Mouse (Mus musculus) heart, postnatal 0 days (tissue): ENCODE measurements around the gene Acsl5. TPM values are rescaled to one million over a fixed set of nuclear protein-coding genes. Genes with fewer than 3 reads are reported as not detected.

Experiments
- ATAC-seq: fragments of 200-750 bp; cut with Nextera tagmentation; 2 replicates; pipeline ENCODE4 v1.8.0; 2017; ENCODE audit warnings: low read depth, moderate number of reproducible peaks, moderate library complexity; ENCODE audit not compliant: insufficient read depth
- DNase-seq: peaks from one replicate; pipeline ENCODE4 v3.0.0-alpha.2; 2016; ENCODE audit warnings: low spot score
- H3K27ac ChIP-seq: fragments of 300-500 bp; sonication (generic); 2 replicates; pipeline ENCODE4 v1.5.1; 2014; ENCODE audit warnings: low read depth, mild to moderate bottlenecking
- H3K27me3 ChIP-seq: fragments of 300-500 bp; sonication (generic); 2 replicates; pipeline ENCODE4 v1.6.1; 2014; ENCODE audit warnings: low read length, mixed read lengths; ENCODE audit not compliant: control insufficient read depth, insufficient read depth
- H3K36me3 ChIP-seq: fragments of 300-500 bp; sonication (generic); replicated peaks from 2 replicates; pipeline ENCODE4 v1.6.1; 2014; ENCODE audit warnings: low read length, mixed read lengths; ENCODE audit not compliant: control insufficient read depth, insufficient read depth
- H3K4me1 ChIP-seq: fragments of 300-500 bp; sonication (generic); 2 replicates; pipeline ENCODE4 v1.6.1; 2014; ENCODE audit warnings: antibody characterized with exemption; ENCODE audit not compliant: control insufficient read depth, insufficient read depth
- H3K4me2 ChIP-seq: fragments of 300-500 bp; sonication (generic); 2 replicates; pipeline ENCODE4 v1.6.1; 2014; ENCODE audit warnings: low read depth, mild to moderate bottlenecking, low read length, moderate library complexity
- H3K4me3 ChIP-seq: fragments of 300-500 bp; sonication (generic); 2 replicates; pipeline ENCODE4 v1.5.1; 2014; ENCODE audit warnings: low read depth, low read length
- H3K9ac ChIP-seq: fragments of 300-500 bp; sonication (generic); replicated peaks from 2 replicates; pipeline ENCODE4 v1.6.1; 2014; ENCODE audit warnings: low read depth, low read length, mixed read lengths
- H3K9me3 ChIP-seq: fragments of 300-500 bp; sonication (generic); replicated peaks from 2 replicates; pipeline ENCODE4 v1.6.1; 2016; ENCODE audit warnings: low read length; ENCODE audit not compliant: control insufficient read depth
- CTCF ChIP-seq: IDR thresholded peaks from 2 replicates; pipeline ENCODE4 v1.5.1; 2016; ENCODE audit warnings: antibody characterized with exemption, control low read depth, low read depth
- EP300 ChIP-seq: IDR thresholded peaks from 2 replicates; pipeline ENCODE4 v1.6.1; 2016; ENCODE audit warnings: antibody characterized with exemption, low read depth
- WGBS: fragments of 180-500 bp; shearing (Covaris S2); extraction: QIAGEN DNeasy Blood & Tissue Kit; methylation state at CpG from one replicate; pipeline ENCODE4 v1.1.7; 2014; 5-methylcytosine and 5-hydroxymethylcytosine counted together
- polyA plus RNA-seq: library from polyadenylated mRNA; unstranded; fragments of >200 nt; fragmentation: Nextera tagmentation; extraction: Ambion mirVana; gene quantifications from 2 replicates; pipeline ENCODE4 v1.2.1, GENCODE M21; 2015
- total RNA-seq: library from RNA; depleted of rRNA; stranded (reverse); fragments of >200 nt; gene quantifications from 2 replicates; pipeline ENCODE4 v1.2.3, GENCODE M21; 2014; ENCODE audit warnings: low replicate concordance; rRNA removed

Gene Acsl5
- total RNA-seq (14.7 and 28.1 TPM in 2 replicates), polyA plus RNA-seq (15.0 and 15.8 TPM in 2 replicates)

DNA sequence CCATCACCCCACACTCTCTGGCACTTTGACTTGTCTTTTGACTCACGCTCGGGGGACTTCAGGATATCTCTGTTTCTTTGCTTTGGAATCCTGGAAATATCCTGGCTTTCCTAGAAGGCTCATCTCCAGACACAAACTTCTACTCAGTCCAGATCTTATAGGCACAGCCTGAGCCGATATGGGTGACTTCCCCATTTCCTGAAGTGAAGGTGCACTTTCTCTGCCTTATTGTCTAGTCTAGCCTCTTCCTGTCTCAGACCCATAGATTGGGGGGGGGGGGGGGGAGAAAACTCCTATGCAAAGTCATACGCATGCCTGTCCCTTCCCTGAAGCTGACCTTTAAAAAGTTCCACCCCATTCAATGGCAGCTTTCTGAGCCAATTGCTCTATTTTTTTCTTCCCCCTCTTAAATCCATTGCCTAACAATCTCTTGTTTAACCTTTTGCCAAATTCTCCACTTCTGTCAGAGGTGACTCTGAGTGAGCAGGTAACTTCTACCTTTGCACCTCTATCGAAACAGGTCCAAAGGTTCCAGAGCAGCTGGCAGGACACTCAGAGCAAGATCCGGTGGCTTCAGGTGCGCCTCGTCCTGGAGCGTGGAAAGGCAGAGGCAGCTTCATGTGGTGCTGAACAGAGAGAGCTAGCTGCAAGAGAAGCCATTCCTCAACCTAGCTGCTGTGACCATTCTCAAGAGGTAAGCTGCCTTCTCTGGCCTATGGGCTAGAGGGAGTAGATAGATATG lies at the start of gene Acsl5:
TSS of gene Acsl5 (plus strand) at position 556 of the 742 bp plus-strand sequence.
- peak within 1 kb of the TSS; percentile 89; the same call in 1 of the 2 replicates for H3K4me2 ChIP-seq
- H3K9ac ChIP-seq: no peak within 1 kb of the TSS
- no peak for ATAC-seq
- TF ChIP-seq CTCF (no peak), EP300 (no peak)
- H3K36me3 ChIP-seq: no peaks in the 10 kb centered on the region
- no peak for DNase-seq
- H3K4me1 ChIP-seq: peaks cover 9% of the 10 kb centered on the region; the same call in 1 of the 2 replicates
- H3K27me3 ChIP-seq: no peaks in the 10 kb centered on the region
- no peak within 1 kb of the TSS for H3K27ac ChIP-seq
- WGBS: 87% methylated on average over 9 of the region's 9 CpGs
- no peaks in the 10 kb centered on the region for H3K9me3 ChIP-seq
- no peak within 1 kb of the TSS for H3K4me3 ChIP-seq

DNA sequence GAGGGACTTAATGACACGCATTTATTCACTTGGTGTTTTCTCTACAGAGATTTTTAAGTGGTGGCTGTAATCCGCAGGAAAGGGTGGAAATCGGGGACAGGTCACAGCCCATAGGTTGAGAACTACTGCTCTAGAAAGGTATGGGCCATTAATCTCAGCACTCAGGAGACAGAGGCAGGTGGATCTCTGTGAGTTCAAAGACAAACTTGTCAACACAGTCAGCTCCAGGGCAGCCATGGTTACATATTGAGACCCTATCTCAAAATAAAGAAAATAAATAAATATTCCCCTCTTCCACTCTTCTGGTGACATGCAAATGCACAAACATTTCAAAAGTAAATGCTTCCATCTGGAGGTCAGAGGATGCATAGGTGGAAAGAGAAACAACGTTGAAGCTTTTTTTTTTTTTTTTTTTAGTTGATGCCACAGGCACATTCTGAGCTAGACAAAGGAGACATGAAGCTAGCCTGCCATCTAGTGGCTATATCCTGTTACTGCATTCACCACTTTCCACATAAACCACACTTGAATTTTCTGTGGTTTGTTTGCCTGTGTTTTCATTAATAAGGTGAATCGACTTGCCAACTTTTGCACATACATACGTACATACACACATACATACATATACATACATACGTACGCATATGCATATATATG lies 45.1 kb upstream of the Acsl5 start:
- H3K4me2 ChIP-seq: no peak overlapping the region
- DNase-seq (peak; percentile 68), ATAC-seq (peak; percentile 47; the same call in 1 of the 2 replicates)
- 0 out of 2 replicates have a peak, but pooled peaks cover 4% of the 10 kb centered on the region for H3K27me3 ChIP-seq
- no peaks in the 10 kb centered on the region for H3K36me3 ChIP-seq
- no peak overlapping the region for H3K9ac ChIP-seq
- no peak overlapping the region for H3K4me3 ChIP-seq
- no peaks in the 10 kb centered on the region for H3K4me1 ChIP-seq
- no peaks in the 10 kb centered on the region for H3K9me3 ChIP-seq
- no peak for TF ChIP-seq EP300
- peak; percentile 87 for TF ChIP-seq CTCF
- no peak overlapping the region for H3K27ac ChIP-seq
- 37% methylated on average over 8 of the region's 8 CpGs for WGBS

DNA sequence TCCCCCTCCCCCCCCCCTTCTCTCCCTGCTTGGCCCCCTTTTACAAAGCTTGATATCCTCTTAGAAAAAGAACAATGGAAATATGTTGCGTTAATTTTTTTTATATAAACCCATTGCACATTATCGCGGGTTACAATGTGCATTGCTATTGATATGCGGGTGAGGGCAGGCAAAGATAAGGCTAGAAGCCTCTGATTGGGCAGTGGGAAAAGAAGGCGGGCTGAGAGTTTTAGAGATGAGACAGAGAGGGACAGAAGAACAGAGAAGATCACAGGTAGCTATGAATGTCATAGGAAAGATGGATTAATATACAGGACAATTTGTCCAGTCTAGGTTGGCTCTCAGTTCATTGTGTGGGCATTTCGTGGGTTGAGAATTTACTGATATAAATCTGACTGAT lies 44.5 kb upstream of the Acsl5 start:
- no peak overlapping the region for H3K27ac ChIP-seq
- H3K4me3 ChIP-seq: no peak overlapping the region
- H3K9ac ChIP-seq: no peak overlapping the region
- DNase-seq (no peak), ATAC-seq (no peak)
- TF ChIP-seq CTCF: no peak
- no peaks in the 10 kb centered on the region for H3K4me1 ChIP-seq
- H3K4me2 ChIP-seq: no peak overlapping the region
- H3K27me3 ChIP-seq: 0 out of 2 replicates have a peak, but pooled peaks cover 4% of the 10 kb centered on the region
- no peaks in the 10 kb centered on the region for H3K9me3 ChIP-seq
- WGBS: 42% methylated on average over 6 of the region's 6 CpGs
- no peaks in the 10 kb centered on the region for H3K36me3 ChIP-seq

DNA sequence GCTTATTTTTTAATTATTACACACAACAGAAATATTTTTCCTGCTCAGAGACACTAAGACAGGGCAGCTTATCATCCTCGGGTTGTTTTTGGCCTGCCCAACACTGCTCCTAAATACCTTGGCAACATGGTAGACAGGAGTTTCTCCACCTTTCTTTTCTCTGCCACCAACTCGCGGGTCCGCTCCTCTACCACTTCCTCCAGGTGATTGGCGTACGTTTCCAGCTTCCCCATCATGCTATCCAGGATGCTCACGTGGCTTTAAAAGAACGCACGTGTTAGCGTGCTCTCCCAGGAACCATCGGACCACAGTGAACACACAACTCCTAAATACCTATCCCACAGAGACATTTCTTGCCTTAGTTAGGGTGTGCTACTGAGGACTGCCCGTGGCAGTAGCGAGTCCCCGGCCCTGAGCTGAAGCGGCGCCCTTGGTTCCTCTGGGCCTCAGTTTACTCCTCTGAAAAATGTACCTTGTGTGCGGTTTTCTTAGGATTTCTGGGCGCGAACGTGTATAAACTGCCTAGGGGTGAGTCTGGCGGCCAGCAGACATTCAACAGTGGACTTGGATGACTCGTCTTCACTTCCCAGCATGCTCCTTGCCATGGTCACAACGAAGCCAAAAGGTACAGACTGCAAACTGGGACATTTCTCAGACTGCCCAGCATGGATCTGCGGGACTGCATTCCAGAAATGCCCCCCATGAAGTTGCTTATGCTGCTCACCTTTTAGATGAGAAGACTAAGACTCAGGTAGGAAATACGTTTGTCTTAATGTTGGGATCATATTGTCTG lies 43.8 kb upstream of the Acsl5 start:
- H3K4me3 ChIP-seq: no peak overlapping the region
- H3K27ac ChIP-seq: no peak overlapping the region
- no peak overlapping the region for H3K9ac ChIP-seq
- no peak overlapping the region for H3K4me2 ChIP-seq
- no peak for ATAC-seq
- TF ChIP-seq EP300 (no peak), CTCF (no peak)
- H3K4me1 ChIP-seq: no peaks in the 10 kb centered on the region
- H3K27me3 ChIP-seq: 0 out of 2 replicates have a peak, but pooled peaks cover 4% of the 10 kb centered on the region
- no peak for DNase-seq
- 49% methylated on average over 25 of the region's 25 CpGs for WGBS
- H3K9me3 ChIP-seq: no peaks in the 10 kb centered on the region
- H3K36me3 ChIP-seq: no peaks in the 10 kb centered on the region

DNA sequence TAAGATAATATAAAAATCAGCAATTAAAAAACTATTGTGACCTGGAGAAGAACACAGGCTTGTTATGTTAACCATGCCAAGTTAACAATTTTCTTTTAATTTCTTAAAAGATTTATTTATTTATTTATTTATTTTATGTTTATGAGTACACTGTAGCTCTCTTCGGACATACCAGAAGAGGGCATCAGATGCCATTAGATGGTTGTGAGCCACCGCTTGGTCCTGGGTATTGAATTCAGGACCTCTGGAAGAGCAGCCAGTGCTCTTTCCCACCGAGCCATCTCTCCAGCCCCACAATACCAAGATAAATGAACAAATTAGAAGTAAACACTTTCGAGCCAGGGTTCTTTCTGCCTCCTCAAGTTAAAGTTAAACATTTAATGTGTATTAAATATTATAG lies 43.1 kb upstream of the Acsl5 start:
- Histone ChIP-seq H3K27ac (no peak overlapping the region), H3K9ac (no peak overlapping the region), H3K4me2 (no peak overlapping the region), H3K4me1 (no peaks in the 10 kb centered on the region), H3K9me3 (no peaks in the 10 kb centered on the region), H3K4me3 (no peak overlapping the region), H3K36me3 (no peaks in the 10 kb centered on the region), H3K27me3 (0 out of 2 replicates have a peak, but pooled peaks cover 4% of the 10 kb centered on the region)
- no peak for ATAC-seq
- 68% methylated on average over 4 of the region's 4 CpGs for WGBS
- DNase-seq: no peak
- no peak for TF ChIP-seq EP300
- no peak for TF ChIP-seq CTCF
